Mouse (Mus musculus): Measurements from ENCODE around the gene Ankrd22. TPM values are rescaled to one million over a fixed set of nuclear protein-coding genes. Genes with fewer than 3 reads are reported as not detected.

Gene Ankrd22
- polyA plus RNA-seq, 1 experiment from 2014 or later: not detected

DNA sequence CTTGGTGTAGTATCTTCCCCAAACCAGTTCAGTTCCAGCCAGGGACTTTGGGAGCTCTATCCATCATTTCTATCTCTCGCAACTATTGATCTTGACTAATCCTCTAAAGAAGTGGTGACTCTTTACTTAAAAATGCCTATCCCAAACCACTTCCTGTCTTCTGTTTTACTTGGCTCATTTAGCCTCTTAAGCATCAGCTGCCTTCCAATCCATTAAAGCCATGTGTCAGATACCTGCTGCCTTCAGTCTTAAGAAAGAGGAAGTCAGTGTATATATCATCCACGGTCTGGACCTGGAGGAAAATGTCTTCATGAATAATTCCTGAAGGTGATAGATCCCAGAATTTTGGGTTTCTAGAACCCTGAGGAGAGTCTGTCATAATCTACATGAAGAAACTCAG lies 14.5 kb upstream of the Ankrd22 start:
- H3K4me3 ChIP-seq (ENCODE audit: control insufficient read depth in 1 of 2, insufficient read depth in 1 of 2, low read depth in 1 of 2, low read length in 2 of 2): no peak overlapping the region
- no peaks in the 10 kb centered on the region for H3K27me3 ChIP-seq (ENCODE audit: control insufficient read depth, insufficient read depth, low read length)
- WGBS: 76% methylated on average over 2 of the region's 2 CpGs
- ATAC-seq (ENCODE audit: insufficient number of reproducible peaks, insufficient read depth, low FRiP score, low read depth): no peak
- no peaks in the 10 kb centered on the region for H3K36me3 ChIP-seq (ENCODE audit: control insufficient read depth, insufficient read depth, low read length)
- no peak overlapping the region for H3K27ac ChIP-seq (replicated peaks in 1 of 2; ENCODE audit: control insufficient read depth in 1 of 2, insufficient read depth in 1 of 2, low read depth in 2 of 2, low read length in 2 of 2)
- no peak overlapping the region for H3K4me2 ChIP-seq (ENCODE audit: low read length)
- H3K9ac ChIP-seq (ENCODE audit: low read length): no peak overlapping the region
- no peaks in the 10 kb centered on the region for H3K4me1 ChIP-seq (ENCODE audit: control insufficient read depth in 2 of 2, insufficient read depth in 2 of 2, low read length in 2 of 2)
- H3K9me3 ChIP-seq (ENCODE audit: control insufficient read depth, low read length): no peaks in the 10 kb centered on the region

GRCm38 (mm10) chr19:34179136-34179535 lies 13.3 kb upstream of the Ankrd22 start:
- Histone ChIP-seq H3K9me3 (ENCODE audit: control insufficient read depth, low read length) (no peaks in the 10 kb centered on the region), H3K27ac (replicated peaks in 1 of 2; ENCODE audit: control insufficient read depth in 1 of 2, insufficient read depth in 1 of 2, low read depth in 2 of 2, low read length in 2 of 2) (no peak overlapping the region), H3K4me1 (ENCODE audit: control insufficient read depth in 2 of 2, insufficient read depth in 2 of 2, low read length in 2 of 2) (peaks cover 0 to 2% of the 10 kb centered on the region in 2 experiments; a peak in 1 of 4 replicates), H3K27me3 (ENCODE audit: control insufficient read depth, insufficient read depth, low read length) (no peaks in the 10 kb centered on the region), H3K9ac (ENCODE audit: low read length) (no peak overlapping the region), H3K4me3 (ENCODE audit: control insufficient read depth in 1 of 2, insufficient read depth in 1 of 2, low read depth in 1 of 2, low read length in 2 of 2) (no peak overlapping the region), H3K4me2 (ENCODE audit: low read length) (no peak overlapping the region), H3K36me3 (ENCODE audit: control insufficient read depth, insufficient read depth, low read length) (no peaks in the 10 kb centered on the region)
- 88% methylated on average over 4 of the region's 4 CpGs for WGBS
- no peak for ATAC-seq (ENCODE audit: insufficient number of reproducible peaks, insufficient read depth, low FRiP score, low read depth)

- H3K4me2 ChIP-seq (ENCODE audit: low read length): no peak overlapping the region
- H3K36me3 ChIP-seq (ENCODE audit: control insufficient read depth, insufficient read depth, low read length): no peaks in the 10 kb centered on the region
- no peak overlapping the region for H3K27ac ChIP-seq (replicated peaks in 1 of 2; ENCODE audit: control insufficient read depth in 1 of 2, insufficient read depth in 1 of 2, low read depth in 2 of 2, low read length in 2 of 2)
- 27% methylated on average over 3 of the region's 3 CpGs for WGBS
- ATAC-seq (ENCODE audit: insufficient number of reproducible peaks, insufficient read depth, low FRiP score, low read depth): no peak
- H3K9ac ChIP-seq (ENCODE audit: low read length): no peak overlapping the region
- no peaks in the 10 kb centered on the region for H3K27me3 ChIP-seq (ENCODE audit: control insufficient read depth, insufficient read depth, low read length)
- peaks cover 0 to 6% of the 10 kb centered on the region in 2 experiments; a peak in 1 of 4 replicates for H3K4me1 ChIP-seq (ENCODE audit: control insufficient read depth in 2 of 2, insufficient read depth in 2 of 2, low read length in 2 of 2)
- no peaks in the 10 kb centered on the region for H3K9me3 ChIP-seq (ENCODE audit: control insufficient read depth, low read length)
- H3K4me3 ChIP-seq (ENCODE audit: control insufficient read depth in 1 of 2, insufficient read depth in 1 of 2, low read depth in 1 of 2, low read length in 2 of 2): no peak overlapping the region
Observed at GRCm38 (mm10) chr19:34174004-34174403, 8.2 kb upstream of the Ankrd22 start.

- peaks cover 0 to 6% of the 10 kb centered on the region in 2 experiments; a peak in 1 of 4 replicates for H3K4me1 ChIP-seq (ENCODE audit: control insufficient read depth in 2 of 2, insufficient read depth in 2 of 2, low read length in 2 of 2)
- WGBS: 47% methylated on average over 3 of the region's 3 CpGs
- no peak overlapping the region for H3K27ac ChIP-seq (replicated peaks in 1 of 2; ENCODE audit: control insufficient read depth in 1 of 2, insufficient read depth in 1 of 2, low read depth in 2 of 2, low read length in 2 of 2)
- no peak overlapping the region for H3K4me2 ChIP-seq (ENCODE audit: low read length)
- H3K4me3 ChIP-seq (ENCODE audit: control insufficient read depth in 1 of 2, insufficient read depth in 1 of 2, low read depth in 1 of 2, low read length in 2 of 2): no peak overlapping the region
- no peak for ATAC-seq (ENCODE audit: insufficient number of reproducible peaks, insufficient read depth, low FRiP score, low read depth)
- H3K36me3 ChIP-seq (ENCODE audit: control insufficient read depth, insufficient read depth, low read length): no peaks in the 10 kb centered on the region
- H3K27me3 ChIP-seq (ENCODE audit: control insufficient read depth, insufficient read depth, low read length): no peaks in the 10 kb centered on the region
- no peaks in the 10 kb centered on the region for H3K9me3 ChIP-seq (ENCODE audit: control insufficient read depth, low read length)
- H3K9ac ChIP-seq (ENCODE audit: low read length): no peak overlapping the region
Observed at GRCm38 (mm10) chr19:34171167-34171566, 5.3 kb upstream of the Ankrd22 start.

DNA sequence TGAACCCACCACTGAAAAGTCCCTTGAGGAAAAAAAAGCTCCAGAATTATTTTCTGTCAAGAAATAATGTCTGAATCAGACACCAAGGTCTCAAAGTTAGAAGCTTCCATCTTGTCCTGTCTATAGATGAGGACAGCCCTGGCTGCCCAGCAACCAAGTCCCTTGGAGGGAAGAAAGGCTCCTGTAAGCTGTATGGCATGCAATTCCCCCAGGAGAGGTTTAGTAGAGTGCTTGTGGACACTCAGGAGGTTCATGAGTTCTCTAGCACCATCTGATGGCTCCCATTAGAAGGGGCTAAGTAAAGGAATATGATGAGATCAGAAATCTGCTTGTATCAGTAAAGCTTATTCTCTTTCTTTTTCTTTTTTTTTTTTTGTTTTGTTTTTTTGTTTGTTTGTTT lies 3.3 kb upstream of the Ankrd22 start:
- Histone ChIP-seq H3K36me3 (ENCODE audit: control insufficient read depth, insufficient read depth, low read length) (no peaks in the 10 kb centered on the region), H3K4me3 (ENCODE audit: control insufficient read depth in 1 of 2, insufficient read depth in 1 of 2, low read depth in 1 of 2, low read length in 2 of 2) (no peak overlapping the region), H3K9ac (ENCODE audit: low read length) (no peak overlapping the region), H3K9me3 (ENCODE audit: control insufficient read depth, low read length) (no peaks in the 10 kb centered on the region), H3K4me2 (ENCODE audit: low read length) (no peak overlapping the region), H3K27ac (replicated peaks in 1 of 2; ENCODE audit: control insufficient read depth in 1 of 2, insufficient read depth in 1 of 2, low read depth in 2 of 2, low read length in 2 of 2) (no peak overlapping the region), H3K27me3 (ENCODE audit: control insufficient read depth, insufficient read depth, low read length) (no peaks in the 10 kb centered on the region), H3K4me1 (ENCODE audit: control insufficient read depth in 2 of 2, insufficient read depth in 2 of 2, low read length in 2 of 2) (peaks cover 0 to 4% of the 10 kb centered on the region in 2 experiments; a peak in 1 of 4 replicates)
- ATAC-seq (ENCODE audit: insufficient number of reproducible peaks, insufficient read depth, low FRiP score, low read depth): no peak

- WGBS: 67% methylated on average over 7 of the region's 7 CpGs
- no peak overlapping the region for H3K27ac ChIP-seq (replicated peaks in 1 of 2; ENCODE audit: control insufficient read depth in 1 of 2, insufficient read depth in 1 of 2, low read depth in 2 of 2, low read length in 2 of 2)
- ATAC-seq (ENCODE audit: insufficient number of reproducible peaks, insufficient read depth, low FRiP score, low read depth): no peak
Observed at GRCm38 (mm10) chr19:34167896-34168661, 2.2 kb upstream of the Ankrd22 start.

DNA sequence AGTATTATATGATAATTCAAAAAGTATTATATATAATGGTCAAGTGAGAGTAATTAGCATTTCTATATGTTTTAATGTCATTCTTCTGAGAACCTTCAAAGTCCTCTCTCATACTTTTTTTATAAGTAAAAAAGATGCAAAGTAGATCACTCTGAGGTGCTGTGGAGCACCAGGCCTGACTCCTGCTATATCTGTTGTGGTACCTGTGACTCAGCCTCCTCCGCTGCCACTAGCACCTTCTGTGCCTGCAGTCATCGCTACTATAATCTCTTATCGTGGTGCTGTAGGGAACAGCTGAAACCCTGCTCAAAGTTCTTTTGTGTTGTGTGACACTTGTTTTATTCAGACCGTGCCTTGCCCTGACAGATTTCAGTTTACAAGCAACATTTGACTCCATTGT lies 533 bp upstream of the Ankrd22 start:
- no peaks in the 10 kb centered on the region for H3K4me1 ChIP-seq (ENCODE audit: control insufficient read depth in 2 of 2, insufficient read depth in 2 of 2, low read length in 2 of 2)
- no peaks in the 10 kb centered on the region for H3K36me3 ChIP-seq (ENCODE audit: control insufficient read depth, insufficient read depth, low read length)
- no peak overlapping the region for H3K27ac ChIP-seq (replicated peaks in 1 of 2; ENCODE audit: control insufficient read depth in 1 of 2, insufficient read depth in 1 of 2, low read depth in 2 of 2, low read length in 2 of 2)
- no peaks in the 10 kb centered on the region for H3K27me3 ChIP-seq (ENCODE audit: control insufficient read depth, insufficient read depth, low read length)
- no peak overlapping the region for H3K4me3 ChIP-seq (ENCODE audit: control insufficient read depth in 1 of 2, insufficient read depth in 1 of 2, low read depth in 1 of 2, low read length in 2 of 2)
- no peak for ATAC-seq (ENCODE audit: insufficient number of reproducible peaks, insufficient read depth, low FRiP score, low read depth)
- H3K4me2 ChIP-seq (ENCODE audit: low read length): no peak overlapping the region
- no peaks in the 10 kb centered on the region for H3K9me3 ChIP-seq (ENCODE audit: control insufficient read depth, low read length)
- H3K9ac ChIP-seq (ENCODE audit: low read length): no peak overlapping the region
- 76% methylated on average over 4 of the region's 4 CpGs for WGBS

More at GRCm38 (mm10) chr19:34167896-34168661, 2.2 kb upstream of the Ankrd22 start:
- H3K4me2 ChIP-seq (ENCODE audit: low read length): no peak overlapping the region
- H3K9ac ChIP-seq (ENCODE audit: low read length): no peak overlapping the region
- no peaks in the 10 kb centered on the region for H3K27me3 ChIP-seq (ENCODE audit: control insufficient read depth, insufficient read depth, low read length)
- no peaks in the 10 kb centered on the region for H3K9me3 ChIP-seq (ENCODE audit: control insufficient read depth, low read length)
- no peaks in the 10 kb centered on the region for H3K36me3 ChIP-seq (ENCODE audit: control insufficient read depth, insufficient read depth, low read length)
- no peak overlapping the region for H3K4me3 ChIP-seq (ENCODE audit: control insufficient read depth in 1 of 2, insufficient read depth in 1 of 2, low read depth in 1 of 2, low read length in 2 of 2)
- H3K4me1 ChIP-seq (ENCODE audit: control insufficient read depth in 2 of 2, insufficient read depth in 2 of 2, low read length in 2 of 2): no peaks in the 10 kb centered on the region

DNA sequence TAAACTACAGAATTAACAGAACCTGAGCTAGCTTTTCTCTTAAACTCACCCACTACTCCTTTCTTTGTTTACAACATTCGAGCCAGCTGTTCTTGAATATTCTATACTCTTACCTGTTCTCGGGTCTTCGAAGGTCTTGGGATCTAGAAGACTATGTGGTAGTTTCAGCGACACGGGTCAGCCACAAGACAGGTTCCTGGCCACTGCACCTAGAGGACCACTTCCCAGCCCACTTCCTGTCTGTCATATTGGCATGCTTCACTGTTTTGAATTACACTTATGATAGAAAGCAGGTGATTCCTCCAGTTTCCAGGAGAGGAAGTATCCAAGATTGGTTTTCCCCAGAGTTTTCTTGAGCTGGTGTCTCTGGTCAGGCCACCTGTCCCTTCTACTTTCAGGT lies 3.2 kb downstream of the Ankrd22 start:
- no peak overlapping the region for H3K9ac ChIP-seq (ENCODE audit: low read length)
- WGBS: 85% methylated on average over 5 of the region's 5 CpGs
- no peaks in the 10 kb centered on the region for H3K9me3 ChIP-seq (ENCODE audit: control insufficient read depth, low read length)
- no peaks in the 10 kb centered on the region for H3K4me1 ChIP-seq (ENCODE audit: control insufficient read depth in 2 of 2, insufficient read depth in 2 of 2, low read length in 2 of 2)
- no peaks in the 10 kb centered on the region for H3K27me3 ChIP-seq (ENCODE audit: control insufficient read depth, insufficient read depth, low read length)
- ATAC-seq (ENCODE audit: insufficient number of reproducible peaks, insufficient read depth, low FRiP score, low read depth): no peak
- H3K36me3 ChIP-seq (ENCODE audit: control insufficient read depth, insufficient read depth, low read length): no peaks in the 10 kb centered on the region
- no peak overlapping the region for H3K4me3 ChIP-seq (ENCODE audit: control insufficient read depth in 1 of 2, insufficient read depth in 1 of 2, low read depth in 1 of 2, low read length in 2 of 2)
- no peak overlapping the region for H3K27ac ChIP-seq (replicated peaks in 1 of 2; ENCODE audit: control insufficient read depth in 1 of 2, insufficient read depth in 1 of 2, low read depth in 2 of 2, low read length in 2 of 2)
- H3K4me2 ChIP-seq (ENCODE audit: low read length): no peak overlapping the region
